Mouse (Mus musculus) cerebellum, adult 2 months (tissue): ENCODE measurements around the gene Gnl1. TPM values are rescaled to one million over a fixed set of nuclear protein-coding genes. Genes with fewer than 3 reads are reported as not detected.

ENCODE experiments used
- DNase-seq, 2 experiments: peaks; one replicate each; pipeline ENCODE4 v3.0.0; 2021
- H3K27ac ChIP-seq: fragments of 200-500 bp; 2 replicates; pipeline ENCODE4 v1.5.1; 2012; ENCODE audit warnings: low read length, control low read depth, inconsistent platforms; ENCODE audit not compliant: insufficient read depth
- H3K27me3 ChIP-seq: fragments of 200-500 bp; 2 replicates; pipeline ENCODE4 v1.6.1; 2012; ENCODE audit warnings: inconsistent platforms, mild to moderate bottlenecking, low read length, moderate library complexity; ENCODE audit not compliant: control insufficient read depth, insufficient read depth
- H3K4me1 ChIP-seq: fragments of 200-500 bp; 2 replicates; pipeline ENCODE4 v1.6.1; 2011; ENCODE audit warnings: low read length; ENCODE audit not compliant: control insufficient read depth, insufficient read depth
- H3K4me3 ChIP-seq: fragments of 200-500 bp; replicated peaks from 2 replicates; pipeline ENCODE3; 2011; ENCODE audit warnings: mild to moderate bottlenecking, low read depth, low read length, control low read depth; ENCODE audit not compliant: insufficient read depth
- CTCF ChIP-seq: fragments of 200-500 bp; IDR thresholded peaks from 2 replicates; pipeline ENCODE4 v1.5.1; 2011; ENCODE audit warnings: low read depth, mild to moderate bottlenecking, control low read depth, low read length, moderate library complexity, borderline replicate concordance; ENCODE audit not compliant: insufficient read depth
- POLR2A ChIP-seq: fragments of 200-500 bp; IDR thresholded peaks from 2 replicates; pipeline ENCODE4 v1.6.1; 2011; ENCODE audit warnings: low read length, control low read depth, borderline replicate concordance; ENCODE audit not compliant: insufficient read depth
- WGBS: fragments of 180-500 bp; shearing (Covaris S2); methylation state at CpG from one replicate; pipeline ENCODE4 v1.1.7; 2018; 5-methylcytosine and 5-hydroxymethylcytosine counted together
- polyA plus RNA-seq: library from polyadenylated mRNA; depleted of rRNA; stranded (reverse); fragments of >200 nt; gene quantifications from 2 replicates; pipeline ENCODE4 v1.2.3, GENCODE M21; 2012

Gnl1 gene
- polyA plus RNA-seq, 1 experiment = 103 TPM

DNA sequence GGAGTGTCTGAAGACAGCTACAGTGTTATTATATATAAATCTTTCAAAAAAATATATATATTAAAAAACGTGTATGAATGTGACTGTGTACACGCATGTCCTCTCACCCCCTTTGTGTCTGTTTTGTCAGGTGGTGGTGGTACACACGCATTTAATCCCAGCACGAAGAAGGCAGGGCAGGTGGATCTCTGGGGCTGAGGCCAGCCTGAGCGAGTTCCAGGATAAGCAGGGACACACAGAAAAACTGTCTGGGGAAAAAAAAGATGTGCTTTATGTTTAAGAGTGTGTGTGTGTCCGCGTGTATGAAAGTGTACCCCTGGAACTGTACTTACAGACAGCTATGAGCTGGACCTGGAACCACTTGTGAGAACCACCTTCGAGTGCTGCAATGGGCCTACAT, 25.0 kb upstream of the Gnl1 start:
- no peak for TF ChIP-seq CTCF
- no peak for TF ChIP-seq POLR2A
- H3K4me1 ChIP-seq = no peaks in the 10 kb centered on the region
- DNase-seq = no peak
- no peak overlapping the region for H3K4me3 ChIP-seq
- no peaks in the 10 kb centered on the region for H3K27me3 ChIP-seq
- 79% methylated on average over 8 of the region's 8 CpGs for WGBS
- H3K27ac ChIP-seq = no peak overlapping the region

DNA sequence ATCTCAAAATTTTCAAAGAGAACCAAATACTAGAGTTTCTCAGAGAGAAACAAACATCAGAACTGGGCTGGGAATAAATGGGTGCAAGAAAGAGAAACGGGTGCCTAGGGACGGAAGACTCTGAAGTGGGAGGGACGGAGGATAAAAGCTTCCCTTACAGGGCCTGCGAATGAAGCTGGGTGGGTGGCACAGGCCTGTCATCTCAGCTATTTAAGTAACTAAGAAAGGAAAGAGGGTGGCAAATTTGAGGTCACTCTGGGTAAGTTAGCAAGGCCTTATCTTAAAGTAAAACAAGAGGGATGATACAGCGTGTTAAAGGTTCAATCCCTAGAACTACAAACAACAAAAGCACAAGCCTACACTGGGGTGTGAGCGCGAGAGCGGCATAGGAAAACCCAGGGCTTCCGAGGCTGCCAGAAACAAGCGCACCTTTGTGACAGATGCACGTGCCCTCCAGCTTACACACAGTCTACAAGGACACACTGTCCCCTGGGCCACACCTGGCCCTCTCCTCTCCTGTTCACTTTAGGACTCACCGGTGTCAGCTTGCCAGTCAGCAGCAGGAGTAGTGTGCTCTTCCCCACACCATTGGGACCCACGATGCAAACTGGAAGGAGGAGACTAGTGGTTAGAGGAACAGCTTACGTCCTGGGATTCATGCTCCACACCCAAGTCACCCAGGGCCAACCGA, 21.0 kb upstream of the Gnl1 start:
- 96% methylated on average over 15 of the region's 15 CpGs for WGBS
- DNase-seq = no peak
- no peak overlapping the region for H3K4me3 ChIP-seq
- H3K27ac ChIP-seq = no peak overlapping the region
- H3K27me3 ChIP-seq = no peaks in the 10 kb centered on the region
- TF ChIP-seq POLR2A (no peak), CTCF (no peak)
- peaks cover 13% of the 10 kb centered on the region for H3K4me1 ChIP-seq

DNA sequence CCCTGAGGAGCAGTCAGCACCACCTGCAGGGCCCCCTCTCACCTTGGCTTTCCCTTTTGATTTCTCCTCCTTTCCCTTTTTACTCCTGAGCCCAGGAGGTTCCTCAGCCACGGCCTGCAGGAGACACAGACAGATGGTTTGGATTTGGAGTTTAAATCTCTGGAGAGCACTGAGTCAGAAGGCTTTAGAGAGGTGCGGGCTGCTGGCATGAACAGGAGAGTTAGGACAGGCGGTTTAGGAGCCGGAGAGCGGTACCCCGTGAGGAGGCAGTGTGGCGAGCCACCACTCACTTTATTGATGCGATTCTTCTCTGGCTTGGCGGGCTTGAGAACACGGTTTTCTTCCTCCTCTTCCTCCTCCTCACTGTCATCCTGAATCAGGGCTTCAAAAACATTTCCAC, 16.4 kb upstream of the Gnl1 start:
- no peak for TF ChIP-seq CTCF
- no peak for TF ChIP-seq POLR2A
- H3K27ac ChIP-seq = peak overlapping the region; percentile 91
- H3K4me3 ChIP-seq = no peak overlapping the region
- 29% methylated on average over 10 of the region's 10 CpGs for WGBS
- H3K4me1 ChIP-seq = peaks cover 18% of the 10 kb centered on the region
- H3K27me3 ChIP-seq = no peaks in the 10 kb centered on the region
- peak in 1 of 2 experiments; percentile 37 for DNase-seq

GRCm38 (mm10) chr17:35967621-35968020, 12.0 kb upstream of the Gnl1 start:
- WGBS = 69% methylated on average over 2 of the region's 2 CpGs
- H3K27ac ChIP-seq = no peak overlapping the region
- H3K4me1 ChIP-seq = peaks cover 21% of the 10 kb centered on the region
- DNase-seq = no peak
- TF ChIP-seq CTCF (no peak), POLR2A (no peak)
- no peak overlapping the region for H3K4me3 ChIP-seq
- H3K27me3 ChIP-seq = no peaks in the 10 kb centered on the region

DNA sequence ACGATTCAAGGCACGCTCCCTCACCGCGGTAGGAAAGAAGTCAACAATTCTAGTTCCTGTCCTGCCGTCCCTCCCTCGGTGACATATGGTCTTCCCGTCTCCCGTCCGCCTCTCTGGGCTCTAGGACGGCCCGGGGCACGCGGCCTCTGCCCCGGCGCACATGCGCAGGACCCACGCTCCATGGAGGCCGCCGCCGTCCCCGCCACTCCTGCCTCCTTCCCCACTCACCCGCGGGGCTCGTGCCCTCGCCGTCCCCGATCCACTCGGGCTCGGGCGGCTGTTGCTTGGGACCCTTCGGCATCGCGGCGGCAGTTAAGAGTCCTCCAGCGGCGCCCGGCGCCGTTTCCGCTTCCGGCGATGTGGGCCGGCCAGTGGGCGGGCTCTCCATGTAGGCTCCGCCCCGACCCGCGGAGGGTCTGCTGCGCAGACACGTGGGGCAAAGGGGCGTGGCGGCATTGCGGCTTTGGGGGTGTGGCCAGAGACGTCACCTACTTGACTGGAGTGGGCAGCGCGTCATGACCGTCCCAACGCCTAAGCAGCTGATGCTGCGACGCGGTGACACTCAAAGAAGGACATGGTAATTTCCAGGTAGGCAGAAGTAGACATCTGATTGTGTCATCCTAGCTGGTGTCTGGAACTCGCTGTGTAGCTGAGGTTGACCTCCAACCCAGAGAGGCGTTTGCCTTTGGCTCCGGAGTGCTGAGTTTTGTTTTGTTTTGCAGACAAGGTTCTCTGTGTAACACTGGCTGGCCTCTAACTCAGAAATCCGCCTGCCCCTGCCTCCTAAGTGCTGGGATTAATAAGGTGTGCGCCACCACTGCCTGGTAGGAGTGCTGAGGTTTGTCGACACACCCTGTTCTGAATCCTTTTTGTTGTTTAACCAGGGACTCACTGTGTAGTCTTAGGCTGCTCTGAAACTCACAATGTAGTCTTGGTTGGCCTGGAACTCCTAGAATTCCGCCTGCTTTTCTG, 9.9 kb upstream of the Gnl1 start, which contains the start of gene Abcf1:
Gene Abcf1 (minus strand): TSS at position 344 of the 972 bp plus-strand sequence.
- H3K27me3 ChIP-seq = no peaks in the 10 kb centered on the region
- H3K4me1 ChIP-seq = peaks cover 9% of the 10 kb centered on the region
- WGBS = under 1% methylated on average over 68 of the region's 68 CpGs
- TF ChIP-seq CTCF (no peak), POLR2A (peak; percentile 88; the same call in 1 of the 2 replicates)
- peak within 1 kb of the TSS; percentile 69 for H3K27ac ChIP-seq
- DNase-seq = peak; percentile 98 to 99
- H3K4me3 ChIP-seq = peak within 1 kb of the TSS; percentile 94

DNA sequence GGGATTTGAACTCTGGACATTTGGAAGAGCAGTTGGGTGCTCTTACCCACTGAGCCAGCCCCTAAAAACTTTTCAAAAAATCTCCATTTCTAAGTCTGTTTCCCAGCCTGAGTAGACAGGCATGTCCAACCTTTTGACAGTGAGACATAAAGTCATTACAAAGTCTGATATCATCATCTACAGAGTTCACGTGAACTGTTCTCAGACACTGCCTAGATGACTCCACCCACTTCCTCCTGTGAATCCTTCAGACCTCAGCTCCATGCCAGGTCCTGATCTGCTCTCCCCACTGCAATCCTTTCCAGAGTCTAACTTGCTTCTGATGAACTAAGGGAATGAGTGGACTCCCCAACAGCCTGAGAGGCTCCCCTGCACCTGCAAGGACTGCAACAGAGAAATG, 7.5 kb upstream of the Gnl1 start:
- DNase-seq = no peak
- H3K27me3 ChIP-seq = no peaks in the 10 kb centered on the region
- H3K4me3 ChIP-seq = no peak overlapping the region
- TF ChIP-seq CTCF (no peak), POLR2A (no peak)
- H3K27ac ChIP-seq = no peak overlapping the region
- WGBS = 44% methylated on average over 1 of the region's 1 CpGs
- H3K4me1 ChIP-seq = peaks cover 9% of the 10 kb centered on the region

DNA sequence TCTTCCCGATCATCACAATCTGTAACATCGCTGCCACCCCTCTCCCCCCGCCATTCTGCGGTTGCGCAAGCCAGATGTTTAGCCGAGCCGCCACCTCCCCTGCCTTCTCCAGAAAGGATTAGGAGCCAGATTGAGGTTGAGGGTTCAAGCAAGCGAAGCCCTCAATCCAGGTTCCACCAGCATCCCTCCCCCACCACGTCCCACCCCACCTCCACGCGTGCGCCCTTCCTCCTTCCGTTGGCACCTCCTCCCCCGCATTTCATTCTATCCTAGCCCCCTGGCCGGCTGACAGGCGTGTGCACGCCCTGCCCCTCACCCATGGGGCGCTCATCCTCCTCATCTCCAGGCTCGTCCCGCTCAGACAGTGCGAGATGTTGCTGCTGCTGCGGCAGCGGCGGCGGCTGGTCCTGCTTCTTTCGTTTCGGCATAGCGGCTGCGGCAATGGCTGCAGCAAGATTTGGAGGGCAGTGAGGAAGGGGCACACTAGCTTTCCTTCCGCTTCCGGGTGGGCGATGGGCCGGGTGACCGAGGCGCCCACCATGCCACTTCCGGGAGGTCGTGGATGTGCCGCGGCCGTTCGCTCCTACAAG, 745 bp upstream of the Gnl1 start:
- no peaks in the 10 kb centered on the region for H3K27me3 ChIP-seq
- under 1% methylated on average over 41 of the region's 41 CpGs for WGBS
- DNase-seq = no peak
- H3K4me3 ChIP-seq = peak overlapping the region; percentile 78
- H3K27ac ChIP-seq = peak overlapping the region; percentile 11; the same call in 1 of the 2 replicates
- H3K4me1 ChIP-seq = no peaks in the 10 kb centered on the region
- no peak for TF ChIP-seq CTCF
- peak; percentile 25; the same call in 1 of the 2 replicates for TF ChIP-seq POLR2A
